Mouse (Mus musculus): ENCODE results near the gene Armcx1.

- TF ChIP-seq POLR2A (IDR thresholded peaks at IDR 0.05; ENCODE audit: control insufficient read depth, extremely low read depth, insufficient read depth, low read length, poor library complexity): no peak
- no peak for TF ChIP-seq CTCF (IDR thresholded peaks at IDR 0.05; ENCODE audit: borderline replicate concordance, control insufficient read depth, extremely low read depth, insufficient read depth, low read length, poor library complexity)
These were observed 12.0 kb downstream of the Armcx1 start for GRCm38 (mm10) chrX:134729778-134730177.
